Mouse (Mus musculus): ENCODE data around the gene Mcm2. TPM values are rescaled to one million over a fixed set of nuclear protein-coding genes. Genes with fewer than 3 reads are reported as not detected.

Mcm2 gene
- polyA plus RNA-seq, 1 experiment: 42.1 TPM

DNA sequence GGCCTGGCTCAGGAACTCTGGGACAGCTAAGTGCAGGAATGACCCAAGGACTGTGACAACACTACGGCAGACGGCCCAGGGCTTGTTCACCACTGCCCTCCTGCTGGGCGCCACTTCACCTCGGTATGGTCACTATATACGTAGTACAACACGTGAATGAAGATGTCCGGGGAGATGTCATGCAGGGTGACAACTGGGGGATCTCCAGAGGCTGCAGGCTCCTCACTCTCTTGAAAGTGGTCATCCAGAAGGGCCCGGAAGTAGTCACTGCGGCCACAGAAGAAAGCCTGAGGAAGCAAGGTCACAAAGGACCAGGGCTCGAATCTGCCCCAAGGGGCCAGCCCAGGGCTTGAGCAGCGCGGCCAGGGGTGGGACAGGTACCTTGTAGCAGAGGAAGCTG lies 60.6 kb downstream of the Mcm2 start:
- Histone ChIP-seq H3K36me3 (ENCODE audit: control insufficient read depth, insufficient read depth) (no peaks in the 10 kb centered on the region), H3K4me3 (no peak overlapping the region), H3ac (ENCODE audit: control insufficient read depth, insufficient read length) (no peak overlapping the region), H3K79me2 (ENCODE audit: control insufficient read depth, insufficient read depth) (no peaks in the 10 kb centered on the region), H3K4me2 (ENCODE audit: low read depth) (no peak overlapping the region), H3K27me3 (ENCODE audit: control insufficient read depth, insufficient read depth, insufficient read length) (no peaks in the 10 kb centered on the region)
- TF ChIP-seq POLR2AphosphoS2 (IDR thresholded peaks at IDR 0.05; ENCODE audit: insufficient read length, low read depth) (no peak), MYOG (IDR thresholded peaks at IDR 0.05; ENCODE audit: control insufficient read depth in 1 of 3, insufficient read depth in 1 of 3, insufficient read length in 2 of 3, low read depth in 2 of 3) (no peak), REST (IDR thresholded peaks at IDR 0.05; ENCODE audit: insufficient read depth, insufficient read length) (no peak), POLR2A (IDR thresholded peaks at IDR 0.05; ENCODE audit: insufficient read length, low read depth) (no peak), E2F4 (IDR thresholded peaks at IDR 0.05; ENCODE audit: insufficient read depth) (no peak), SRF (IDR thresholded peaks at IDR 0.05; ENCODE audit: control insufficient read depth, insufficient read length, low read depth) (no peak), TCF12 (IDR thresholded peaks at IDR 0.05; ENCODE audit: insufficient read depth, poor library complexity, severe bottlenecking) (no peak), USF1 (IDR thresholded peaks at IDR 0.05; ENCODE audit: low read depth) (no peak), TCF3 (IDR thresholded peaks at IDR 0.05; ENCODE audit: insufficient read length, low read depth) (no peak), MYOD1 (IDR thresholded peaks at IDR 0.05; ENCODE audit: control insufficient read depth in 1 of 3, insufficient read length in 2 of 3, low read depth in 2 of 3) (no peak), CEBPB (IDR thresholded peaks at IDR 0.05; ENCODE audit: insufficient read depth, poor library complexity, severe bottlenecking) (no peak), MAX (IDR thresholded peaks at IDR 0.05; ENCODE audit: low read depth) (no peak)

DNA sequence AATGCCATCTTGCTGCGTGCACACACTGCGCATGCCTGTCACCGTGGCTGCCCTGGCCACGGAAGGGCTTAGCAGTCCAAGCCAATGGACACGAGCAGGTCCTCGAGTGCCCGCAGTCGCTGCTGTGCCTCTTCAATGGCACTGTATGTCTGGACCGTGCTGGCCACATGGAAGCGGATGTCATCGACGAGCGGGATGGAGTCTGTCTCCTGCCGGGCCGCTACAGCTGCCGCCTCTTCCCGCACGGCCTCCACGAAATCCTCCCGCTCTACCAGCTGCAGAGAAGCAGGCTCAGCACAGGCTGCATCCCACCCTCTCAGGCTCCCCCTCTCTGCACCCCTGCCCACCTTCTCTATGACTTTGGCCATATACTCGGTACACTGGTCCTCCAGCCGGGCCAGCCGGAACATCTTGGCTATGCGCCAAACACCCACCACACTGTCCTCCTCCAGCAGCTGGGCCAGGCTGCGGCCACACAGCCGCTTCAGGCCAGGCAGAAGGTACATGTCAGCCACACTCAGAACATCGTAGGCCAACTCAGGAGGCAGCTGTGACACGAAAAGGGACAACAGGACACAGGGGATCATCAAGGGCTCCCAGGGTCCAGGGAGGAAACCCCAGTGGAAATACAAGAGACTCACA lies 62.3 kb downstream of the Mcm2 start:
- no peak for TF ChIP-seq POLR2A (IDR thresholded peaks at IDR 0.05; ENCODE audit: insufficient read length, low read depth)
- TF ChIP-seq POLR2AphosphoS2 (IDR thresholded peaks at IDR 0.05; ENCODE audit: insufficient read length, low read depth): no peak
- TF ChIP-seq MYOG (IDR thresholded peaks at IDR 0.05; ENCODE audit: control insufficient read depth in 1 of 3, insufficient read depth in 1 of 3, insufficient read length in 2 of 3, low read depth in 2 of 3): no peak
- TF ChIP-seq E2F4 (IDR thresholded peaks at IDR 0.05; ENCODE audit: insufficient read depth): no peak
- TF ChIP-seq TCF3 (IDR thresholded peaks at IDR 0.05; ENCODE audit: insufficient read length, low read depth): no peak
- no peak for TF ChIP-seq SRF (IDR thresholded peaks at IDR 0.05; ENCODE audit: control insufficient read depth, insufficient read length, low read depth)
- TF ChIP-seq MYOD1 (IDR thresholded peaks at IDR 0.05; ENCODE audit: control insufficient read depth in 1 of 3, insufficient read length in 2 of 3, low read depth in 2 of 3): no peak
- TF ChIP-seq TCF12 (IDR thresholded peaks at IDR 0.05; ENCODE audit: insufficient read depth, poor library complexity, severe bottlenecking): no peak
- no peak for TF ChIP-seq MAX (IDR thresholded peaks at IDR 0.05; ENCODE audit: low read depth)
- no peak for TF ChIP-seq USF1 (IDR thresholded peaks at IDR 0.05; ENCODE audit: low read depth)
- TF ChIP-seq REST (IDR thresholded peaks at IDR 0.05; ENCODE audit: insufficient read depth, insufficient read length): no peak
- no peaks in the 10 kb centered on the region for H3K79me2 ChIP-seq (ENCODE audit: control insufficient read depth, insufficient read depth)
- no peak overlapping the region for H3ac ChIP-seq (ENCODE audit: control insufficient read depth, insufficient read length)
- H3K27me3 ChIP-seq (ENCODE audit: control insufficient read depth, insufficient read depth, insufficient read length): no peaks in the 10 kb centered on the region
- H3K4me2 ChIP-seq (ENCODE audit: low read depth): no peak overlapping the region
- H3K36me3 ChIP-seq (ENCODE audit: control insufficient read depth, insufficient read depth): no peaks in the 10 kb centered on the region
- H3K4me3 ChIP-seq: no peak overlapping the region

DNA sequence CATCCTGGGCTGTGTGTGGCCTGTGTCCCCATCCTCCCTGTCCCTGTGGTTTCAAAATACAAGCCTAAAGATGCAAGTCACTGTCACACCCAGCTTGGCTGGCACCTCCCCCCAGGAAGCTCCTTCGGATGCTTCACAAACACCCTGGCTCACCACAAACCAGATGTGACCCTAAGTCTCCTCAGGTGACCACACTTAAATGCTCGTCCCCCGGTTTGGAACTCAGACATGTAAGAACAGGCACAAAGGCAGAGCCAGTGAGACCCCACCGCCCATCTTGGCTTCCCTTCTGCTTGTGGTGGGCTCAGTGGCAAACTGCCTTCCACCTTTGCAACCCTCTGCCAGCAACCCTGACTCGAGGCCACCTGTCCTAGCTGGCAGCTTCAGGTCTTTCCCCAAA lies 63.5 kb downstream of the Mcm2 start:
- no peak for TF ChIP-seq MYOD1 (IDR thresholded peaks at IDR 0.05; ENCODE audit: control insufficient read depth in 1 of 3, insufficient read length in 2 of 3, low read depth in 2 of 3)
- TF ChIP-seq USF1 (IDR thresholded peaks at IDR 0.05; ENCODE audit: low read depth): no peak
- TF ChIP-seq POLR2A (IDR thresholded peaks at IDR 0.05; ENCODE audit: insufficient read length, low read depth): no peak
- TF ChIP-seq TCF3 (IDR thresholded peaks at IDR 0.05; ENCODE audit: insufficient read length, low read depth): no peak
- TF ChIP-seq SRF (IDR thresholded peaks at IDR 0.05; ENCODE audit: control insufficient read depth, insufficient read length, low read depth): no peak
- no peak for TF ChIP-seq E2F4 (IDR thresholded peaks at IDR 0.05; ENCODE audit: insufficient read depth)
- no peak for TF ChIP-seq TCF12 (IDR thresholded peaks at IDR 0.05; ENCODE audit: insufficient read depth, poor library complexity, severe bottlenecking)
- TF ChIP-seq POLR2AphosphoS2 (IDR thresholded peaks at IDR 0.05; ENCODE audit: insufficient read length, low read depth): no peak
- no peak for TF ChIP-seq REST (IDR thresholded peaks at IDR 0.05; ENCODE audit: insufficient read depth, insufficient read length)
- TF ChIP-seq CEBPB (IDR thresholded peaks at IDR 0.05; ENCODE audit: insufficient read depth, poor library complexity, severe bottlenecking): no peak
- no peak for TF ChIP-seq MAX (IDR thresholded peaks at IDR 0.05; ENCODE audit: low read depth)
- no peak for TF ChIP-seq MYOG (IDR thresholded peaks at IDR 0.05; ENCODE audit: control insufficient read depth in 1 of 3, insufficient read depth in 1 of 3, insufficient read length in 2 of 3, low read depth in 2 of 3)

More for the DNA sequence above, 63.5 kb downstream of the Mcm2 start:
- Histone ChIP-seq H3K27me3 (ENCODE audit: control insufficient read depth, insufficient read depth, insufficient read length) (no peaks in the 10 kb centered on the region), H3ac (ENCODE audit: control insufficient read depth, insufficient read length) (no peak overlapping the region), H3K4me3 (no peak overlapping the region), H3K79me2 (ENCODE audit: control insufficient read depth, insufficient read depth) (no peaks in the 10 kb centered on the region), H3K4me2 (ENCODE audit: low read depth) (no peak overlapping the region), H3K36me3 (ENCODE audit: control insufficient read depth, insufficient read depth) (no peaks in the 10 kb centered on the region)

Other genes starting within 250 kb of the Mcm2 start
- 4.7 TPM for gene Mgll, start 174.4 kb downstream of the Mcm2 start, polyA plus RNA-seq (2012; fragmentation: generic; extraction: Trizol)
- gene Abtb1, start 56.8 kb downstream of the Mcm2 start, polyA plus RNA-seq (2012; fragmentation: generic; extraction: Trizol): 23.6 TPM
- 3.4 TPM for gene Podxl2, start 23.7 kb downstream of the Mcm2 start, polyA plus RNA-seq (2012; fragmentation: generic; extraction: Trizol)
- gene Tpra1, start 3.5 kb upstream of the Mcm2 start, polyA plus RNA-seq (2012; fragmentation: generic; extraction: Trizol): 27.3 TPM